Mouse (Mus musculus): ENCODE data around the gene Olfr1175-ps. TPM values are rescaled to one million over a fixed set of nuclear protein-coding genes. Genes with fewer than 3 reads are reported as not detected.

Gene Olfr1175-ps
- polyA plus RNA-seq (2015; fragmentation: Nextera tagmentation; extraction: Ambion mirVana) = not detected in 2 replicates

DNA sequence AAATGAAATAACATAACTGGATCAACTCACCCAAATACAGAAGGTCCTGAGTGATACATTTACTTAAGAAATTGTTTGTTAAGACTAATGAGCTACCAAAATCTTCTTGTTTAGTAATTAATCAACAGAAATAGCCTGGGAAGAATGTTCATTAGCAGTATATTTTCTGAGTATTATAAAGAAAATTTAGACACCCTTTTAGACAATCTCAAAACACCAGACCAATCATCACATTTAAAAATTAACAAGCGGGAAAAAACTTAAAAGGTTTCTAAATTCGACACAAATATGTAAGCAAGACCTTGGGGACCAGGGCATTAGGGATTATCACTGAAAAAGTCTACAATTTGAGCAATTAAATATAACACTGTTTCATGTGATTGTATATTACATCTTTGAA, at the start of gene Olfr1175-ps:
Gene Olfr1175-ps (minus strand): TSS at position 101 of the 400 bp plus-strand sequence.

DNA sequence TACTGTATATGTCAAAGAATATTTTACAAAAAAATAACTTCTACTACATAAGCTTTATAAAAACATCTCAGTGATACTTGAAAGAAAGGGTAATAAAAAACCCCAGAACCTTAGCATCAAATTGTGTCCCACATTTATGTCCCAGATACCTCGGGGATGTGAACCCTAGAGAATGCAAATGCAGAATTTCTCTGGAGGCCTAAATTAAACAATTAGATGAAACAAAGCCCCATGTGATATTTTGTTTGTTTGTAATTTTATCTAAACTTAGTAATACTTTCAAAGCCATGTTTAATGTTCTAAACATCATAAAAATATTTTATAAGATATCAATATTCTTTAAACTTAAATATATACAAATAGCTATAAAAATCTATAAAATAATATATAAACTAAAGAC, 19.4 kb upstream of the Olfr1175-ps start, which contains the start of gene Olfr1177-ps:
Gene Olfr1177-ps (minus strand): TSS at position 101 of the 400 bp plus-strand sequence.

DNA sequence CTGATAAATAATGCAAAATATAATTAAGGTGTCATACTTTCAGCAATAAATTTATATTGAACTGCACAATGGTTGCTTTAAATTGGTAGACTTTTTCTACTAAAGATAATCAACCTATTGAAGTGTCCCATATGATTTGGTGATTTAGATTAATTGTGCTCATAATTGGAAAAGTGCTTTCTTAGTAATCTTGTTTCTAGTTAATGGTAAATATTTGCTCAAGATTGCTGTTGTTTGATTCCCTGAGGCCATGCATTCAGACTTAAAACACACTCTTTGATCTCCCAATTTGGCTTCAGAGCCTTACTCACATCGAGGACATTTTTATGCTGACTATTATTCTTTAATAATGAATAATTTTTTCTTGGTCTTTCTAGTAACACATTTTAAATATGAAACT, 9.4 kb upstream of the Olfr1175-ps start, which contains the start of gene Olfr1176:
Gene Olfr1176 (plus strand): TSS at position 301 of the 400 bp plus-strand sequence.

DNA sequence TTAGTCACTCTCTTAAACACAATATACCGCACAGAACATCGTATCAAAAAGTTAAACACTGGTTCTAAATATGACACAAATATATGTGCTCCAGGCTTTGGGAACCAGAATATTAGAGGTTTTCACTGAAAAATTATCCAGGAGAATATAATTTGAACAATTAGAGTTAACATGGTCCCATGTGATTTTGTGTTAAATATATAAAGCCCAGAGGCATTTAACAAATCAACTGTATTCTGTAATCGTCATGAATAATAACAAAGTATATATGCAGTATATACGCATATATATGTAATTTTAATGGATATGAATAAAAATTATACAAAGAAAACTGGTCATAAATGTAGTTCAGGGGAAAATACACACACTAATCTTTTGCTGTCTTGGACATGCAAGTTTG, 12.0 kb downstream of the Olfr1175-ps start, which contains the start of gene Olfr1174-ps:
Gene Olfr1174-ps (minus strand): TSS at position 101 of the 400 bp plus-strand sequence.

DNA sequence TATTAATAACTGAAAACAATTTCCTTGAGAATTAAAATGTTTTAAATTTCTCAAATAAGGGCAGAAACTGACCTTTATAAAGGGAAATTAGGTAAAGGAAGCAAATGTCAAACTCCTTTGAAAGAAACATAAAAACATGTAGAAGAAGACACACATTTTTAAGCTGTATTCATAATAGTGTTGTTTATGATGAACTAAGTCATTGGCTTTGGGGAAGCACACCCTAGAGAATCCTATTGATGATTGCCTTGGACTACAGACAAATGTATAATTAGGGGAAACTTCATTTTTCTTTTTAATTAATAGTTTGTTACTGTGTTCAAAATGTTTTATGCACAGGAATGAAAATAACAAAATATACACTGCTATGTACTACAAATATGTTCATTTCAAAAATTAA, 47.2 kb downstream of the Olfr1175-ps start, which contains the start of gene Olfr1173:
Gene Olfr1173 (minus strand): TSS at position 101 of the 400 bp plus-strand sequence.

Other genes with a start within 250 kb of the Olfr1175-ps start
- not detected in 2 replicates for gene Olfr1164, start 233.2 kb downstream of the Olfr1175-ps start, polyA plus RNA-seq (2015; fragmentation: Nextera tagmentation; extraction: Ambion mirVana)
- gene Olfr1166, start 198.9 kb downstream of the Olfr1175-ps start, polyA plus RNA-seq (2015; fragmentation: Nextera tagmentation; extraction: Ambion mirVana) = not detected in 2 replicates
- gene Olfr1167, start 172.0 kb downstream of the Olfr1175-ps start, polyA plus RNA-seq (2015; fragmentation: Nextera tagmentation; extraction: Ambion mirVana) = not detected in 2 replicates
- not detected in 2 replicates for gene Olfr1168, start 145.3 kb downstream of the Olfr1175-ps start, polyA plus RNA-seq (2015; fragmentation: Nextera tagmentation; extraction: Ambion mirVana)
- gene Olfr1170, start 98.9 kb downstream of the Olfr1175-ps start, polyA plus RNA-seq (2015; fragmentation: Nextera tagmentation; extraction: Ambion mirVana) = not detected in 2 replicates
- not detected in 2 replicates for gene Olfr1173, start 47.3 kb downstream of the Olfr1175-ps start, polyA plus RNA-seq (2015; fragmentation: Nextera tagmentation; extraction: Ambion mirVana)
- not detected in 2 replicates for gene Olfr1174-ps, start 12.1 kb downstream of the Olfr1175-ps start, polyA plus RNA-seq (2015; fragmentation: Nextera tagmentation; extraction: Ambion mirVana)
- not detected in 2 replicates for gene Olfr1176, start 9.5 kb upstream of the Olfr1175-ps start, polyA plus RNA-seq (2015; fragmentation: Nextera tagmentation; extraction: Ambion mirVana)
- not detected in 2 replicates for gene Olfr1177-ps, start 19.3 kb upstream of the Olfr1175-ps start, polyA plus RNA-seq (2015; fragmentation: Nextera tagmentation; extraction: Ambion mirVana)
- not detected in 2 replicates for gene Olfr1178, start 59.8 kb upstream of the Olfr1175-ps start, polyA plus RNA-seq (2015; fragmentation: Nextera tagmentation; extraction: Ambion mirVana)
- not detected in 2 replicates for gene Olfr1179, start 79.2 kb upstream of the Olfr1175-ps start, polyA plus RNA-seq (2015; fragmentation: Nextera tagmentation; extraction: Ambion mirVana)
- not detected in 2 replicates for gene Olfr1180, start 91.9 kb upstream of the Olfr1175-ps start, polyA plus RNA-seq (2015; fragmentation: Nextera tagmentation; extraction: Ambion mirVana)
- not detected in 2 replicates for gene Olfr1181, start 99.0 kb upstream of the Olfr1175-ps start, polyA plus RNA-seq (2015; fragmentation: Nextera tagmentation; extraction: Ambion mirVana)
- gene Gm13757, start 121.9 kb upstream of the Olfr1175-ps start, polyA plus RNA-seq (2015; fragmentation: Nextera tagmentation; extraction: Ambion mirVana) = not detected in 2 replicates
- not detected in 2 replicates for gene Olfr1183, start 127.7 kb upstream of the Olfr1175-ps start, polyA plus RNA-seq (2015; fragmentation: Nextera tagmentation; extraction: Ambion mirVana)
- not detected in 2 replicates for gene Olfr1184, start 156.4 kb upstream of the Olfr1175-ps start, polyA plus RNA-seq (2015; fragmentation: Nextera tagmentation; extraction: Ambion mirVana)
- not detected in 2 replicates for gene Olfr1185-ps1, start 166.1 kb upstream of the Olfr1175-ps start, polyA plus RNA-seq (2015; fragmentation: Nextera tagmentation; extraction: Ambion mirVana)
- gene Olfr1186, start 191.3 kb upstream of the Olfr1175-ps start, polyA plus RNA-seq (2015; fragmentation: Nextera tagmentation; extraction: Ambion mirVana) = not detected in 2 replicates
- gene Olfr1188, start 229.7 kb upstream of the Olfr1175-ps start, polyA plus RNA-seq (2015; fragmentation: Nextera tagmentation; extraction: Ambion mirVana) = not detected in 2 replicates